Mouse (Mus musculus): ENCODE data around the gene Srr. TPM values are rescaled to one million over a fixed set of nuclear protein-coding genes. Genes with fewer than 3 reads are reported as not detected.
A peak's percentile ranks its signal among the peaks of the same experiment; 100 is the strongest.

Gene Srr
- polyA plus RNA-seq, 1 experiment from 2014 or later = 24.4 TPM

GRCm38 (mm10) chr11:74909978-74910377, 15.8 kb downstream of the Srr start:
- WGBS = 88% methylated on average over 4 of the region's 4 CpGs
- no peak overlapping the region for H3K9ac ChIP-seq (ENCODE audit: low read depth, low read length)
- no peak overlapping the region for H3K4me3 ChIP-seq (replicated peaks; ENCODE audit: low read depth, low read length)
- no peaks in the 10 kb centered on the region for H3K27me3 ChIP-seq (ENCODE audit: insufficient read depth, low read length)
- H3K4me1 ChIP-seq (replicated peaks; ENCODE audit: insufficient read depth, low read length) = no peaks in the 10 kb centered on the region
- TF ChIP-seq CTCF (IDR thresholded peaks at IDR 0.05; ENCODE audit: low read depth) = no peak
- peaks cover 45% of the 10 kb centered on the region for H3K36me3 ChIP-seq (ENCODE audit: insufficient read depth, low read length)
- DNase-seq (ENCODE audit: low spot score) (no peak), ATAC-seq (replicated peaks; ENCODE audit: low FRiP score, low read depth) (no peak)
- H3K4me2 ChIP-seq (ENCODE audit: low read length) = no peak overlapping the region
- H3K27ac ChIP-seq = no peak overlapping the region
- no peaks in the 10 kb centered on the region for H3K9me3 ChIP-seq (replicated peaks; ENCODE audit: low read length)

- H3K4me3 ChIP-seq (replicated peaks; ENCODE audit: low read depth, low read length) = no peak overlapping the region
- 58% methylated on average over 12 of the region's 12 CpGs for WGBS
- no peak overlapping the region for H3K4me2 ChIP-seq (ENCODE audit: low read length)
- H3K9ac ChIP-seq (ENCODE audit: low read depth, low read length) = no peak overlapping the region
- H3K9me3 ChIP-seq (replicated peaks; ENCODE audit: low read length) = no peaks in the 10 kb centered on the region
- H3K4me1 ChIP-seq (replicated peaks; ENCODE audit: insufficient read depth, low read length) = no peaks in the 10 kb centered on the region
- ATAC-seq (replicated peaks; ENCODE audit: low FRiP score, low read depth) (no peak), DNase-seq (ENCODE audit: low spot score) (no peak)
- TF ChIP-seq CTCF (IDR thresholded peaks at IDR 0.05; ENCODE audit: low read depth) = no peak
- H3K27me3 ChIP-seq (ENCODE audit: insufficient read depth, low read length) = no peaks in the 10 kb centered on the region
- H3K27ac ChIP-seq = no peak overlapping the region
- H3K36me3 ChIP-seq (ENCODE audit: insufficient read depth, low read length) = peaks cover 57% of the 10 kb centered on the region
Observed at GRCm38 (mm10) chr11:74908618-74909399, 16.9 kb downstream of the Srr start.

DNA sequence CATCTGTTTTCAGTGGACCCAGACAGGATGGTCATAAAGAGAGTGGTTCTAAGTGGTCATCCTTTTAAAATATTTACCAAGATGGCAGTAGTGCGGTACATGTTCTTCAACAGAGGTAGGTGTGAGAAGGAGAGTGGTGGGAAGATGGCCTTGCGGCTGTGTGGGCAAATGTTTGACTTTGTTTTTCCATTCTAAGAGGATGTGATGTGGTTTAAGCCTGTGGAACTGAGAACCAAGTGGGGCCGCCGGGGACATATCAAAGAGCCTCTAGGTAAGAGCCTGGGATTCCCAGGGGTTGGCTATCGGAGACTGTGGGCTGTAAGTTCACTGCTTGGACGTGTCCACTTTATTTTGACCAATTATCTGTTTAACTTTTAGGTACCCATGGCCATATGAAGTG, 17.9 kb downstream of the Srr start:
- no peaks in the 10 kb centered on the region for H3K27me3 ChIP-seq (ENCODE audit: insufficient read depth, low read length)
- no peak for ATAC-seq (replicated peaks; ENCODE audit: low FRiP score, low read depth)
- H3K4me2 ChIP-seq (ENCODE audit: low read length) = no peak overlapping the region
- no peak for TF ChIP-seq CTCF (IDR thresholded peaks at IDR 0.05; ENCODE audit: low read depth)
- WGBS = 93% methylated on average over 6 of the region's 6 CpGs
- H3K9ac ChIP-seq (ENCODE audit: low read depth, low read length) = no peak overlapping the region
- H3K9me3 ChIP-seq (replicated peaks; ENCODE audit: low read length) = no peaks in the 10 kb centered on the region
- H3K4me3 ChIP-seq (replicated peaks; ENCODE audit: low read depth, low read length) = no peak overlapping the region
- no peak overlapping the region for H3K27ac ChIP-seq
- H3K4me1 ChIP-seq (replicated peaks; ENCODE audit: insufficient read depth, low read length) = no peaks in the 10 kb centered on the region
- no peak for DNase-seq (ENCODE audit: low spot score)
- peaks cover 60% of the 10 kb centered on the region for H3K36me3 ChIP-seq (ENCODE audit: insufficient read depth, low read length)

GRCm38 (mm10) chr11:74902416-74902815, 23.3 kb downstream of the Srr start:
- no peaks in the 10 kb centered on the region for H3K9me3 ChIP-seq (replicated peaks; ENCODE audit: low read length)
- DNase-seq (ENCODE audit: low spot score) = no peak
- no peak overlapping the region for H3K9ac ChIP-seq (ENCODE audit: low read depth, low read length)
- WGBS = 92% methylated on average over 5 of the region's 5 CpGs
- no peak overlapping the region for H3K27ac ChIP-seq
- ATAC-seq (replicated peaks; ENCODE audit: low FRiP score, low read depth) = no peak
- no peaks in the 10 kb centered on the region for H3K27me3 ChIP-seq (ENCODE audit: insufficient read depth, low read length)
- peaks cover 4% of the 10 kb centered on the region; the same call in 1 of the 2 replicates for H3K4me1 ChIP-seq (replicated peaks; ENCODE audit: insufficient read depth, low read length)
- H3K4me2 ChIP-seq (ENCODE audit: low read length) = no peak overlapping the region
- peaks cover 62% of the 10 kb centered on the region for H3K36me3 ChIP-seq (ENCODE audit: insufficient read depth, low read length)
- no peak for TF ChIP-seq CTCF (IDR thresholded peaks at IDR 0.05; ENCODE audit: low read depth)
- no peak overlapping the region for H3K4me3 ChIP-seq (replicated peaks; ENCODE audit: low read depth, low read length)

DNA sequence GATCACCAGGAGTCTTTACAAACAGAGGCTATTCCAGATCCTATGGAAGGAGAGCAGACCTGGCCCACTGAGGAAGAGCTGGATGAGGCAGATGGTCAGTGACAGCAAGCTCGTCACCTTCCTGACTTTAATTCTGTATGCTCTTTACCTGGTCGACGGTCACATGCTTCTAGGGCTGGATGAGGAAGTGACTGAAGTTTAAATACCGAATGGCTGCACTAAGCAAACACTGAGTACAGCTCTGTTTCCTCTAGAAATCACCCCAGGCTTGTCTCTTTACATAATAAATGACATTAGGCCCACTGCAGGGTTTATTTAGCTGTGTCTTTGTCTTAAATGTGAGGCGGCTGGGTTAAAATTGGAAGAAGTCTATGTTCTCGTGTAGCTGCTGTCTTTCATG, 24.2 kb downstream of the Srr start:
- Histone ChIP-seq H3K4me3 (replicated peaks; ENCODE audit: low read depth, low read length) (no peak overlapping the region), H3K9ac (ENCODE audit: low read depth, low read length) (no peak overlapping the region), H3K27me3 (ENCODE audit: insufficient read depth, low read length) (no peaks in the 10 kb centered on the region), H3K4me2 (ENCODE audit: low read length) (no peak overlapping the region), H3K36me3 (ENCODE audit: insufficient read depth, low read length) (peaks cover 54% of the 10 kb centered on the region), H3K9me3 (replicated peaks; ENCODE audit: low read length) (no peaks in the 10 kb centered on the region), H3K27ac (no peak overlapping the region), H3K4me1 (replicated peaks; ENCODE audit: insufficient read depth, low read length) (peaks cover 4% of the 10 kb centered on the region; the same call in 1 of the 2 replicates)
- 87% methylated on average over 6 of the region's 6 CpGs for WGBS
- no peak for DNase-seq (ENCODE audit: low spot score)
- TF ChIP-seq CTCF (IDR thresholded peaks at IDR 0.05; ENCODE audit: low read depth) = no peak
- no peak for ATAC-seq (replicated peaks; ENCODE audit: low FRiP score, low read depth)

GRCm38 (mm10) chr11:74898517-74898827, 27.3 kb downstream of the Srr start:
- H3K4me1 ChIP-seq (replicated peaks; ENCODE audit: insufficient read depth, low read length) = peaks cover 4% of the 10 kb centered on the region; the same call in 1 of the 2 replicates
- ATAC-seq (replicated peaks; ENCODE audit: low FRiP score, low read depth) = no peak
- WGBS = 0% methylated on average over 7 of the region's 7 CpGs
- H3K4me3 ChIP-seq (replicated peaks; ENCODE audit: low read depth, low read length) = peak overlapping the region; percentile 83
- no peaks in the 10 kb centered on the region for H3K9me3 ChIP-seq (replicated peaks; ENCODE audit: low read length)
- DNase-seq (ENCODE audit: low spot score) = no peak
- TF ChIP-seq CTCF (IDR thresholded peaks at IDR 0.05; ENCODE audit: low read depth) = no peak
- peak overlapping the region; percentile 97 for H3K4me2 ChIP-seq (ENCODE audit: low read length)
- peaks cover 27% of the 10 kb centered on the region for H3K36me3 ChIP-seq (ENCODE audit: insufficient read depth, low read length)
- no peaks in the 10 kb centered on the region for H3K27me3 ChIP-seq (ENCODE audit: insufficient read depth, low read length)
- peak overlapping the region; percentile 84 for H3K27ac ChIP-seq
- peak overlapping the region; percentile 75 for H3K9ac ChIP-seq (ENCODE audit: low read depth, low read length)
